9 mouse cellular contexts compared by ENCODE assay signal in genomic region chr2:157092024-157092423, GRCm38 (mm10). TPM values are rescaled to one million over a fixed set of nuclear protein-coding genes. Genes with fewer than 3 reads are reported as not detected.
DNase-seq lines count a peak whose midpoint lies in the region; ATAC-seq and TF ChIP-seq lines count a peak whose summit lies in the region.
"Had no signal": no experiment of that assay in that cellular context is flagged by ENCODE, and none has a peak within 500 bp of the region (broad histone marks: within the 10 kb centered on the region; RNA-seq: fewer than 3 reads in every experiment).

No protein-coding gene starts in this region.

- peak overlapping the region; percentile 58 for H3K27ac ChIP-seq in hindbrain, embryonic 15.5 days (replicated peaks)
- H3K27ac ChIP-seq in hindbrain, embryonic 12.5 days = no peak overlapping the region
- H3K27ac ChIP-seq in stomach, postnatal 0 days (replicated peaks) = no peak overlapping the region

- H3K4me1 ChIP-seq in hindbrain, embryonic 15.5 days (replicated peaks) = peaks cover 15% of the 10 kb centered on the region
- H3K4me1 ChIP-seq in hindbrain, embryonic 12.5 days = 0 out of 2 replicates have a peak, but pooled peaks cover 2% of the 10 kb centered on the region
- H3K4me1 ChIP-seq in stomach, postnatal 0 days (replicated peaks; ENCODE audit: control insufficient read depth, insufficient read depth) = no peaks in the 10 kb centered on the region

- no peak for TF ChIP-seq CTCF in stomach, postnatal 0 days (IDR thresholded peaks at IDR 0.05; ENCODE audit: low read depth)

- no peak overlapping the region for H3K4me2 ChIP-seq in hindbrain, embryonic 15.5 days
- no peak overlapping the region for H3K4me2 ChIP-seq in hindbrain, embryonic 12.5 days (replicated peaks)
- H3K4me2 ChIP-seq in stomach, postnatal 0 days (replicated peaks; ENCODE audit: low read depth) = no peak overlapping the region

- peak; percentile 77 for ATAC-seq in hindbrain, embryonic 15.5 days (ENCODE audit: low FRiP score, low read depth)
- no peak for ATAC-seq in hindbrain, embryonic 12.5 days (ENCODE audit: low FRiP score)
- no peak for ATAC-seq in stomach, postnatal 0 days (ENCODE audit: low FRiP score, low TSS enrichment)

- no peaks in the 10 kb centered on the region for H3K27me3 ChIP-seq in hindbrain, embryonic 15.5 days
- H3K27me3 ChIP-seq in hindbrain, embryonic 12.5 days = no peaks in the 10 kb centered on the region
- H3K27me3 ChIP-seq in stomach, postnatal 0 days (ENCODE audit: control insufficient read depth, insufficient read depth, low read length) = no peaks in the 10 kb centered on the region

- no peak overlapping the region for H3K9ac ChIP-seq in hindbrain, embryonic 15.5 days
- H3K9ac ChIP-seq in hindbrain, embryonic 12.5 days = no peak overlapping the region
- H3K9ac ChIP-seq in stomach, postnatal 0 days (ENCODE audit: low read length) = 0 out of 2 replicates have a peak overlapping the region, but pooled peaks have one; percentile 8

- WGBS in hindbrain, embryonic 15.5 days = 42% methylated on average over 8 of the region's 8 CpGs
- 55% methylated on average over 8 of the region's 8 CpGs for WGBS in hindbrain, embryonic 12.5 days
- 25% methylated on average over 8 of the region's 8 CpGs for WGBS in stomach, postnatal 0 days

- DNase-seq in cerebellum, postnatal 25 days = peak; percentile 59 to 71
- DNase-seq in cerebellum, adult 11-12 months = no peak
- peak; percentile 81 to 83 for DNase-seq in right cerebral cortex, postnatal 10 days (ENCODE audit: low spot score in 2 of 2)
- no peak for DNase-seq in right cerebral cortex, postnatal 14 days
- no peak for DNase-seq in stomach, postnatal 0 days (ENCODE audit: low spot score)
- no peak for DNase-seq in adipocyte (ENCODE audit: low spot score)

- no peaks in the 10 kb centered on the region for H3K9me3 ChIP-seq in hindbrain, embryonic 15.5 days
- no peaks in the 10 kb centered on the region for H3K9me3 ChIP-seq in hindbrain, embryonic 12.5 days (replicated peaks)
- no peaks in the 10 kb centered on the region for H3K9me3 ChIP-seq in stomach, postnatal 0 days (ENCODE audit: control insufficient read depth, low read length)

- TF ChIP-seq EP300 in stomach, postnatal 0 days (optimal IDR thresholded peaks at IDR 0.05) = no peak

- no peak overlapping the region for H3K4me3 ChIP-seq in hindbrain, embryonic 15.5 days
- no peak overlapping the region for H3K4me3 ChIP-seq in hindbrain, embryonic 12.5 days
- H3K4me3 ChIP-seq in stomach, postnatal 0 days (ENCODE audit: low read depth, low read length) = no peak overlapping the region

- no peaks in the 10 kb centered on the region for H3K36me3 ChIP-seq in hindbrain, embryonic 15.5 days
- no peaks in the 10 kb centered on the region for H3K36me3 ChIP-seq in hindbrain, embryonic 12.5 days
- H3K36me3 ChIP-seq in stomach, postnatal 0 days (ENCODE audit: control insufficient read depth, insufficient read depth, low read length) = no peaks in the 10 kb centered on the region

RNA-seq across cellular contexts. Expression of gene Tldc2, which starts 5.2 kb away (rescaled TPM):
- polyA plus RNA-seq in hindbrain, embryonic 15.5 days (2015; fragmentation: Nextera tagmentation; extraction: Ambion mirVana) = not detected in 2 replicates
- polyA plus RNA-seq in hindbrain, embryonic 12.5 days (2016; fragmentation: Nextera tagmentation; extraction: Ambion mirVana) = not detected in 2 replicates
- not detected in 2 replicates for polyA plus RNA-seq in stomach, postnatal 0 days (2015; fragmentation: Nextera tagmentation; extraction: Ambion mirVana)
- polyA plus RNA-seq: limb, embryonic 11.5 days had no signal

RNA-seq across cellular contexts. Expression of gene Soga1, which starts 13.0 kb away (rescaled TPM):
- 5.2 and 6.3 TPM in 2 replicates for polyA plus RNA-seq in hindbrain, embryonic 15.5 days (2015; fragmentation: Nextera tagmentation; extraction: Ambion mirVana)
- polyA plus RNA-seq in hindbrain, embryonic 12.5 days (2016; fragmentation: Nextera tagmentation; extraction: Ambion mirVana) = 7.7 and 8.6 TPM in 2 replicates
- polyA plus RNA-seq in stomach, postnatal 0 days (2015; fragmentation: Nextera tagmentation; extraction: Ambion mirVana) = 0.65 and 0.86 TPM in 2 replicates

RNA-seq across cellular contexts. Expression of gene Samhd1, which starts 43.0 kb away (rescaled TPM):
- 9.7 and 12.3 TPM in 2 replicates for polyA plus RNA-seq in hindbrain, embryonic 15.5 days (2015; fragmentation: Nextera tagmentation; extraction: Ambion mirVana)
- polyA plus RNA-seq in hindbrain, embryonic 12.5 days (2016; fragmentation: Nextera tagmentation; extraction: Ambion mirVana) = 17.2 and 20.2 TPM in 2 replicates
- polyA plus RNA-seq in stomach, postnatal 0 days (2015; fragmentation: Nextera tagmentation; extraction: Ambion mirVana) = 16.1 and 17.4 TPM in 2 replicates

Comparison
In these comparisons a context has a peak if more than half of its experiments do, and no peak if none do; other contexts are left out.
1. DNase-seq: peak in cerebellum, postnatal 25 days (2 of 2) and right cerebral cortex, postnatal 10 days (2 of 2); none in cerebellum, adult 11-12 months (single experiment), right cerebral cortex, postnatal 14 days (single experiment), stomach, postnatal 0 days (single experiment) and adipocyte (single experiment).